Mouse (Mus musculus): Measurements from ENCODE around the gene Traf4. TPM values are rescaled to one million over a fixed set of nuclear protein-coding genes. Genes with fewer than 3 reads are reported as not detected.

Gene Traf4
- 79.2 and 82.6 TPM in 2 replicates for polyA plus RNA-seq (2014; fragmentation: Nextera tagmentation; extraction: Ambion mirVana)

DNA sequence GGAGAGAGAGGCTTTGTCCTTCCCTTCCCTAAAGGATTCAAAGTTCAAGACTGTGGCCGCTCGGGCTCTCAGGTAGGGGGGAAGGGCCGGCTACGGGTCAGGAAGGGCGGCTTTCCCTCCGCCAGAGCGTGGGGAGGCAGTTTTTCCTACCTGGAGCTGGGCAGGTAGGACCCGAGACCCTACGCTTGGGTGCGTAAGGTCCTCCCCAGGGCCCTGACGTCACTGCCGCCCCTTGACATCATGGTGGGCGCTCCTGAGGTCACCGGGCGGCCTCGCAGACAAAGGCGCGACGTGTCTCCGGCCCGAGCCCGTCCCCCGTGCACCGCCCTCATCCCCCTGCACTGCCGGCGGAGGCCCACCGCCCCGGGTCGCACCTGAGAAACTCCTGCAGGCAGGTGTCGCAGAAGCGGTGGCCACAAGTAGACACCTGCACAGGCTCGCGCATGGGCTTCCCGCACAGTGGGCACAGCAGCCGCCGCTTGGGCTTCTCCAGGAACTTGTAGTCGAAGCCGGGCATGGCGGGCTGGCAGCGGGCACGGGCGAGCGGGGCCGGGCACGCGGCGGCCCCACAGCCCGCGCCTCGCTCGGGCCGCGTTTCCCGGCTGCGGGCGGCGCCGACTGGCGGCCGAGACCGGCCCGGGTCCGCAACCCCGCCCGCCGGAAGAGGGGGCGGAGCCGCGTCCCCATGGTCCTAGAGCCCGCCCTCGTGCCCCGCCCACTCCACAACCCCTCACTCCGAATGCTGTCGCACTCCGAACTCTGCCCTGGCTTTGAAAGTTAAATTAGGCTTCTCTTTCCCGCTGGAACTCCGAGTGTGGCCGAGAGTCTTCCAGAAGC lies at the start of gene Traf4:
TSS of gene Traf4 (minus strand) at position 666 of the 837 bp plus-strand sequence.
- peak; percentile 89 for ATAC-seq
- DNase-seq (ENCODE audit: low spot score): peak; percentile 91
- WGBS: under 1% methylated on average over 56 of the region's 78 CpGs

DNA sequence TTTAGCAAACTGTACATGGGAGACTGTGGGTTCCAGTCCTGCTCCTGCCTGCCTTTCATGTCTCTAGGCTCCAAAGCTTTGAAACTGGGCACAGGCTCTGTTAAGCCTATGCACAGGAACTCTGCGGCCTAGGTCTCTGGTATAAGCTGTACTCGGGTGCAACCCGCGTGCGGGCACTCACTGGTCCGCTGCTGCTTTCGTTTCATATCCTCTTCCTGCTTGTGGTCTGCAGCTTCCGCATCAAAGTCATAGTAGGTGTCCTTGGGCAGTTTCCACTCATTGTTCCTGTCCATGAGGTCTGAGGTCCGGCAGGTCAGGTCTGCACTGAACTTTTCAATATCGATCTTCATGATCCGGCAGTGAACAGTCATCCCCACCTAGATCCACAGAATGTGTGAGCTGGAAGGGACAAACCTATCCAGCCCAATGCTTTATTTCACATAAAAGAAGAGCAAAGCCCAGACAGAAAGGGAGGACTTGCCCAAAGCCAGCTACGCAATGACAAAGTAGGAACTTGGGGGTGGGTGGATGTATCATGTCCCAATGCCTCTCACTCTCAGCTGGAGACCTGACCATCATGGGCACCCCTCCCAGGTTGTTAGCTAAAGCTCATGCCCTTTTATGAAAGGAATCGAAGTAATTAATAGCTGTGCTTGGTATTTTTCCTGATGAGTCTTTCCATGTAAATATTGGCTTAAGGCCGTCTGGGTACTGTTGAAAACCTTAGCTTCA lies 47.9 kb upstream of the Traf4 start:
- no peaks in the 10 kb centered on the region for H3K27me3 ChIP-seq (replicated peaks; ENCODE audit: control insufficient read depth, insufficient read depth, low read length)
- H3K9me3 ChIP-seq (replicated peaks; ENCODE audit: control insufficient read depth, low read length): no peaks in the 10 kb centered on the region
- H3K27ac ChIP-seq (ENCODE audit: low read depth, low read length): no peak overlapping the region
- peaks cover 99% of the 10 kb centered on the region for H3K36me3 ChIP-seq (ENCODE audit: control insufficient read depth, insufficient read depth, low read length)
- H3K4me3 ChIP-seq (ENCODE audit: low read depth, low read length): no peak overlapping the region
- ATAC-seq (no peak), DNase-seq (ENCODE audit: low spot score) (no peak)
- 94% methylated on average over 14 of the region's 14 CpGs for WGBS
- no peak overlapping the region for H3K9ac ChIP-seq (ENCODE audit: low read length)
- H3K4me1 ChIP-seq (ENCODE audit: control insufficient read depth, insufficient read depth, low read length): no peaks in the 10 kb centered on the region
- no peak overlapping the region for H3K4me2 ChIP-seq (ENCODE audit: low read length)

More for the DNA sequence above, at the start of gene Traf4:
- peak within 1 kb of the TSS; percentile 79 for H3K4me2 ChIP-seq (ENCODE audit: low read length)
- H3K27ac ChIP-seq (ENCODE audit: low read depth, low read length): peak within 1 kb of the TSS; percentile 98
- H3K36me3 ChIP-seq (ENCODE audit: control insufficient read depth, insufficient read depth, low read length): peaks cover 26% of the 10 kb centered on the region
- no peaks in the 10 kb centered on the region for H3K27me3 ChIP-seq (replicated peaks; ENCODE audit: control insufficient read depth, insufficient read depth, low read length)
- H3K9ac ChIP-seq (ENCODE audit: low read length): peak within 1 kb of the TSS; percentile 99
- H3K9me3 ChIP-seq (replicated peaks; ENCODE audit: control insufficient read depth, low read length): no peaks in the 10 kb centered on the region
- peak within 1 kb of the TSS; percentile 100 for H3K4me3 ChIP-seq (ENCODE audit: low read depth, low read length)
- peaks cover 23% of the 10 kb centered on the region for H3K4me1 ChIP-seq (ENCODE audit: control insufficient read depth, insufficient read depth, low read length)

DNA sequence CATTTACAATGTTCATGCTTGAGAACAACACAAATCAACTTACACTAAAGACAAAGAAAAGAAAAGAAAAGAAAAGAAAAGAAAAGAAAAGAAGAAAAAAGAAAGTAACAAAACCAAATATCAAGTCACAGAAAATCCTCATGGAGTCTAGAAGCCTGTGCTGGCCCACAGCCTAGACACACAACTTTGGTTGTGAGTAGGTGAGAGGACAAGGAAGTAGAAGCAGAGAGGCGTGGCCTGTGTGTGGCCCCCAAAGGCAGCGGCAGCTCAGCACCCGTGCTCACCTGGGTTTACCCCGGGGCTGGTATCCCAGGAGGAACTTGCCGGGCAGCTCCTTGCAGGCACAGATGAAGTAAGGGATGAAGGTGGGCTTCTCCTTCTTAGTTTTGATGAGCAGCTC lies 46.1 kb upstream of the Traf4 start:
- no peak for DNase-seq (ENCODE audit: low spot score)
- no peak overlapping the region for H3K4me2 ChIP-seq (ENCODE audit: low read length)
- WGBS: 93% methylated on average over 5 of the region's 5 CpGs
- no peak overlapping the region for H3K27ac ChIP-seq (ENCODE audit: low read depth, low read length)
- H3K4me3 ChIP-seq (ENCODE audit: low read depth, low read length): no peak overlapping the region
- no peaks in the 10 kb centered on the region for H3K9me3 ChIP-seq (replicated peaks; ENCODE audit: control insufficient read depth, low read length)
- no peak overlapping the region for H3K9ac ChIP-seq (ENCODE audit: low read length)
- peaks cover 99% of the 10 kb centered on the region for H3K36me3 ChIP-seq (ENCODE audit: control insufficient read depth, insufficient read depth, low read length)
- ATAC-seq: no peak
- no peaks in the 10 kb centered on the region for H3K4me1 ChIP-seq (ENCODE audit: control insufficient read depth, insufficient read depth, low read length)
- H3K27me3 ChIP-seq (replicated peaks; ENCODE audit: control insufficient read depth, insufficient read depth, low read length): no peaks in the 10 kb centered on the region

DNA sequence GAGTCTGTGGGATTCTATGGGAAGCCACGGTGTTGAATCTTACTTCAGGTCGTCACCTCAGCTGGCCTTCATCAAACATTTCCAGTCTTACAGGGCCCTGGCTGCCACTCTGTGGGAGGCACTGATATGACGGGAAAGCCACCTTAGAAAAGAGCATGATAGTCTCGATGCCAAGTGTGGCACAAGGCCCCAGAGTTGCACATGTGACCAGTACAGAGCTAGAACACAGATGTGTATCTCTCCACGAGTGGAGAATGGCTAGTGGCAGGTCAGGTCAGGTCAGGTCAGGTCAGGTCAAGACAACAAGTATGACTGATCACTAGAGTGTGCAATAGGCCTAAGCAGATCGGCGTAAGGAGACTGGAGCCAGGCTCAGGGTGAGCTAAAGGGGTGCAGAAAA lies 45.2 kb upstream of the Traf4 start:
- H3K9ac ChIP-seq (ENCODE audit: low read length): no peak overlapping the region
- H3K4me1 ChIP-seq (ENCODE audit: control insufficient read depth, insufficient read depth, low read length): no peaks in the 10 kb centered on the region
- no peaks in the 10 kb centered on the region for H3K27me3 ChIP-seq (replicated peaks; ENCODE audit: control insufficient read depth, insufficient read depth, low read length)
- no peak for ATAC-seq
- no peak overlapping the region for H3K27ac ChIP-seq (ENCODE audit: low read depth, low read length)
- H3K4me3 ChIP-seq (ENCODE audit: low read depth, low read length): no peak overlapping the region
- 93% methylated on average over 7 of the region's 7 CpGs for WGBS
- H3K4me2 ChIP-seq (ENCODE audit: low read length): no peak overlapping the region
- no peak for DNase-seq (ENCODE audit: low spot score)
- H3K9me3 ChIP-seq (replicated peaks; ENCODE audit: control insufficient read depth, low read length): no peaks in the 10 kb centered on the region
- H3K36me3 ChIP-seq (ENCODE audit: control insufficient read depth, insufficient read depth, low read length): peaks cover 99% of the 10 kb centered on the region

DNA sequence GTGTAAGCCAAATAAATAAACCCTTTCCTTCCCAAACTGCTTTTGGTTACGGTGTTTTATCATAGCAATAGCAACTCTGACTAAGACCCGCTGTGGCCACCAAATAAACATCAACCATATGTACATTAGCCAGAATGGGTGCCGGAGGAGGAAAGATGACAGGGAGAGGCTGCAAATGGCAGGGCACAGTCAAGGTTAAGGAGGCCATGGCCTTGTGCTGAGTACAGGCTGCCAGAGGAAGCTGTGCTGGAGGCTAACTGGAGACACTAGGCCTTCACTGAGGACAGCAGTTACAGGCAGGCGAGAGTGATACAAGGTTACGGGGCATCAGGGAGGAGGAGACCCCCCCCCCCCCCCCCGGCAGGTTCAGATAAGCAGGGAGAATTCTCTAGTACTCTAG lies 44.5 kb upstream of the Traf4 start:
- Histone ChIP-seq H3K4me2 (ENCODE audit: low read length) (no peak overlapping the region), H3K4me3 (ENCODE audit: low read depth, low read length) (no peak overlapping the region), H3K36me3 (ENCODE audit: control insufficient read depth, insufficient read depth, low read length) (peaks cover 100% of the 10 kb centered on the region), H3K27ac (ENCODE audit: low read depth, low read length) (no peak overlapping the region), H3K27me3 (replicated peaks; ENCODE audit: control insufficient read depth, insufficient read depth, low read length) (no peaks in the 10 kb centered on the region), H3K9ac (ENCODE audit: low read length) (no peak overlapping the region), H3K4me1 (ENCODE audit: control insufficient read depth, insufficient read depth, low read length) (no peaks in the 10 kb centered on the region), H3K9me3 (replicated peaks; ENCODE audit: control insufficient read depth, low read length) (no peaks in the 10 kb centered on the region)
- 92% methylated on average over 6 of the region's 6 CpGs for WGBS
- DNase-seq (ENCODE audit: low spot score) (no peak), ATAC-seq (no peak)

DNA sequence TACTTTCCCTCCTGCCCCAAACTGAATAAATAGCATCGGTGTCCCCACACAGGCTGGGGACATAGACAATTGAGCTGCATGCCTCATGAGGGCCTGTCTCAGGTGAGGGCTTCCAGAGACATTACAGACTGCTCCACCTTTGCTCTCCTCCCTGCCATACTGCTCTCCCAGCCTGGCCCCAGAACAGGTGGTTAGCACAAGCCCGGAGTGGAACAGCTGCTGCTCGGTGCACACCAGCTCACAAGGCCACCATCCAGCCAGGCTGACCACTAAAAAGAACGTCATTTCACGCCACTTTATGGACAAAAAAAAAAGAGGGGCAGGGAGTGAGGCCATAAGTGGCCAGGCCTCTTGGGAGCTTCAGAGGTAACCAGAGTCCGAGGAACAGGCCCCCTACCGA lies 41.8 kb upstream of the Traf4 start:
- Histone ChIP-seq H3K27me3 (replicated peaks; ENCODE audit: control insufficient read depth, insufficient read depth, low read length) (no peaks in the 10 kb centered on the region), H3K9me3 (replicated peaks; ENCODE audit: control insufficient read depth, low read length) (no peaks in the 10 kb centered on the region), H3K4me3 (ENCODE audit: low read depth, low read length) (no peak overlapping the region), H3K4me2 (ENCODE audit: low read length) (no peak overlapping the region), H3K4me1 (ENCODE audit: control insufficient read depth, insufficient read depth, low read length) (no peaks in the 10 kb centered on the region), H3K9ac (ENCODE audit: low read length) (no peak overlapping the region), H3K36me3 (ENCODE audit: control insufficient read depth, insufficient read depth, low read length) (peaks cover 89% of the 10 kb centered on the region), H3K27ac (ENCODE audit: low read depth, low read length) (no peak overlapping the region)
- DNase-seq (ENCODE audit: low spot score): no peak
- WGBS: 91% methylated on average over 7 of the region's 7 CpGs
- ATAC-seq: no peak

DNA sequence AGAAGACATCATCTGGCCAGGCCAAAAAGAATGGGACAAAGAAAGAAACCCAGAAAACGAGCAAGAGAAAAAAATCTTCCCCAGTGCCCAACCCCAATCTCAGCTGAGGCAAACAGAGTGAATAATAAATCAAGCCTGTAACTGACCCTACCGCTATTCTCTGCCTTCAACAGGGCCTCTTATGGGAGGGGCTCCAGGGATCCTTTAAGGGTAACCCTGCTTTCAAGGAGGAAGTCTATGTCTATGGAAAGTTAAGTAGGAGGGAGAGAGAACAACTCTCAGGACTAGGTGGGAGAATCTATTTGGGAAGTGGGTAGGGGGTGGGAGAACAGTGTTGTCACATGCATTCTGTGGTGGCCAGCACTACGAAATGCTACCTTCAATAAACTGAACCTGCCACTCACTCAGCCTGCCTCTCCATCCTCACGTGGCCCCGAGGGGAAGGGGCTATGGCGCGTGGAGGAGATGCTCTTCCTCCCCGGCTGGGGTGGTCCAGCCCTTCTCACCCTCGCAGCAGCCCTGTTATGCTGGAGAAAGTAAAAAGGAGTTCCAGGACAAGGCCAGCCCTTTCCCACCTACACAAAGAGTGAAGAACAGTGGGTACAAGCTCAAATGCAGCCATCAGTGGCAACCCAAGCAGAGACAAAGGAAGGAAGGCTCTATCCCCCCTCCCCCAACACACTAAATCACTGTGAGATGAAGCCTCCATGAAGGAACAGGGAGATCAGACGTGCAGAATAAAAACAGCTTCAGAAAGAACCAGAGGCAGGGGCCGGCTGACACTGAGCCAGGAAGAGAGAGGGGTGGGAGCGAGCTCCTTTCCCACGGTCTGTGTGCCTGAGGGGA lies 40.2 kb upstream of the Traf4 start:
- Histone ChIP-seq H3K9me3 (replicated peaks; ENCODE audit: control insufficient read depth, low read length) (no peaks in the 10 kb centered on the region), H3K36me3 (ENCODE audit: control insufficient read depth, insufficient read depth, low read length) (peaks cover 73% of the 10 kb centered on the region), H3K4me1 (ENCODE audit: control insufficient read depth, insufficient read depth, low read length) (no peaks in the 10 kb centered on the region), H3K27me3 (replicated peaks; ENCODE audit: control insufficient read depth, insufficient read depth, low read length) (no peaks in the 10 kb centered on the region), H3K4me2 (ENCODE audit: low read length) (no peak overlapping the region), H3K4me3 (ENCODE audit: low read depth, low read length) (no peak overlapping the region), H3K9ac (ENCODE audit: low read length) (no peak overlapping the region), H3K27ac (ENCODE audit: low read depth, low read length) (peak overlapping the region; percentile 48; the same call in 1 of the 2 replicates)
- no peak for DNase-seq (ENCODE audit: low spot score)
- no peak for ATAC-seq
- WGBS: 62% methylated on average over 13 of the region's 13 CpGs

DNA sequence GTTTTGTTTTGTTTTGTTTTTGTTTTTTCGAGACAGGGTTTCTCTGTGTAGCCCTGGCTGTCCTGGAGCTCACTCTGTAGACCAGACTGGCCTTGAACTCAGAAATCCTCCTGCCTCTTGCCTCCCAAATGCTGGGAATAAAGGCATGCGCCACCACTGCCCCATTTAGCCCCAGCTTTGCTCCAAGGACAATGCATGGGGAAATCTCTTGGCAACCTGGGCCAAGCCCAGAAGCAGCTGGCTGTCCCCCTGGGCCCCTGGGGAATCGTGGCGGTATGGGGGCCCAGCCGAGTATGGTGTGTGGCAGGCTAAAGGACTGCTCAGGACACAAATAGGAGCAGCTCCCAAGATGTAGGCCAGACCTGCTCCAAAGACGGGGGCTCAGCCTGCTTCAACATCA lies 38.9 kb upstream of the Traf4 start:
- H3K4me2 ChIP-seq (ENCODE audit: low read length): no peak overlapping the region
- DNase-seq (ENCODE audit: low spot score) (no peak), ATAC-seq (no peak)
- H3K9me3 ChIP-seq (replicated peaks; ENCODE audit: control insufficient read depth, low read length): no peaks in the 10 kb centered on the region
- no peak overlapping the region for H3K9ac ChIP-seq (ENCODE audit: low read length)
- peaks cover 60% of the 10 kb centered on the region for H3K36me3 ChIP-seq (ENCODE audit: control insufficient read depth, insufficient read depth, low read length)
- WGBS: 79% methylated on average over 6 of the region's 6 CpGs
- H3K27me3 ChIP-seq (replicated peaks; ENCODE audit: control insufficient read depth, insufficient read depth, low read length): no peaks in the 10 kb centered on the region
- no peak overlapping the region for H3K27ac ChIP-seq (ENCODE audit: low read depth, low read length)
- no peak overlapping the region for H3K4me3 ChIP-seq (ENCODE audit: low read depth, low read length)
- no peaks in the 10 kb centered on the region for H3K4me1 ChIP-seq (ENCODE audit: control insufficient read depth, insufficient read depth, low read length)
